Mouse (Mus musculus) lung, postnatal 4 days (tissue): ENCODE results near the gene Stxbp1.
A peak's percentile ranks its signal among the peaks of the same experiment; 100 is the strongest.
"Not testable (repeated sequence)": the region's sequence is repeated elsewhere in the genome, so short reads cannot be mapped to it uniquely, and the experiment has no call there.

Experiments
- DNase-seq, 2 experiments: peaks; one replicate each; pipeline ENCODE4 v3.0.0; 2021

Stxbp1 gene

DNA sequence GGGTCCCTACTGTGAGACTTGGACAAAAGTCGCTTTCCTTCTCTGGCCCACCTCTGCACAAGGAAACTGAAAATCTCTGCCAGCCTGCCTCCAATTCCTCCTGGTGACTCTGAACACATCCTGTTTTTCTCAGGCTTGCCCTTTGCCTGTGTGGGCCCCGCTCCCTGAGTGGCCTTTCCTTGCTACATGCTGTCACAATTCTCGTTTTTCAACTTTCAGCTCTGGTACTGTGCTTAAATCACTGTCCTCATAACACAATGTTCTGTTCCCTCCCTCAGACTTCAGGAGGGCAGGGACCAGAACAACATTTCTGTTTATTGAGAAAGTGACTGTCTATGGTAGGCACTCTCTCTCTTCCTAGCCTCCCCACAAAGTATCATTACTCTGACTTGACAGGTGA, 27.0 kb upstream of the Stxbp1 start:
- DNase-seq = no peak

DNA sequence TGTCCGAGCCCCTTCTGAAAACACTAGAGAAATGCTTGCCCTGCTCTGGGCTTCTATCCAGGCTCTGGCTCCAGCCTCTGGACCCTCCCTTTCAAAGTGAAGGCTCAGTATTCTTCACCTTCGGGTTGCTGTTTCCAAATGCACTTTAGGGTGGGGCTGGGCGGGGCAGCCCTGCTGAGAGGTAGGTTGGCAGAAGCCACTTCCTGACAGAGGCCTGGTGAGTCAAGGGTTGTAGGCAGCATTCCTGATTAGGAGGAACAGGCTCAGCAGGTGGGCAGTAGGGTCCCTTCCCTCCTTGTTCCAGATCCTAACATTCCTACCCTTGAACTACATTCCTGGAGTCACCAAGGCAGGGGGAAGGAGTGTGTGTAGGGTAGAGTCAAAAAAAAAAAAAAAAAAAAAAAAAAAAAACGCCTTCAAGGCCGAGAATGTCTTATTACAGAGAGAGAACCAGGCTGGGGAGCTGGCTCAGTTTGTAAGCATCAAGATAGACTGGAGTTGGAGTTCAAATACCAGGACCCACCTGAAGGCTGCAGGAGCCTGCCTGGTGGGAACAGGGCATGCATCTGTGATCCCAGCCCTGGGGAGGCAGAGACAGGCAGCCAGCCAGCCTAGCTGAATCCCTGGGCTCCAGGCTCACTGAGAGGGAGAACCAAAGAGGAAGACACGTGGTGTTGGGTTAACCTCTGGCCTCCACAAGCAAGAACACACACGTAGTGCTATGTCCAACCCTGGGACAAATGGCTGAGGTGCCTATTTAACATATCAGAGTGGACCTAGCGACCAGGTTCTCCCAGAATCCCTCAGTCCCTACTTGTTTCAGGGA, 23.4 kb upstream of the Stxbp1 start:
- peak; percentile 55 to 81 for DNase-seq

DNA sequence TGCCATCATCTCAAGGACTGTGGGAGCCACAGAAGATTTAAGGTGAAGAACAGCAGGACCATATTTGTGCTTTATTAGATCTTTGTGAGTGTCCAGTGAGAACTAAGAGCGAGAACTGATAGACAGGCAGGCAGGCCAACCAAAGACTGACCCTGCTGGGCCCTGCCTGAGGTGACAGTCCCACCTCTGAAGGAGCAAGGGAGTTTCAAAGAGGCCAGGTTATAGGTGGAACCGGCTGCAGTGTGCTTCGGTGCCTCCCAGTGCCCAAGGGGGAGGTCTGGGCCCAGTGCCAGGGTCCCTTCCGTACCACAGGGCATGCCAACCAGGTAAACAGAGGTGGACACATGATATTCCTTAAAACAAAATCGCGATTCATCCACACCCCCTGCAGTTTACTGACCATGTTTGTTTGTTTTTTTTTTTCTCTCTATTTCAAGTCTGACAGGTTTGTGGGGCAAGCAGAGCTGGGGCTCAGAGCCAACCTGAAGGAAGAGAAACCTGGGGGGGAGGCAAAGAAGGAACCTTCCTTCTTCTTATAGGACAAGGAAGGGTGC, 22.8 kb upstream of the Stxbp1 start:
- peak; percentile 78 to 89 for DNase-seq

DNA sequence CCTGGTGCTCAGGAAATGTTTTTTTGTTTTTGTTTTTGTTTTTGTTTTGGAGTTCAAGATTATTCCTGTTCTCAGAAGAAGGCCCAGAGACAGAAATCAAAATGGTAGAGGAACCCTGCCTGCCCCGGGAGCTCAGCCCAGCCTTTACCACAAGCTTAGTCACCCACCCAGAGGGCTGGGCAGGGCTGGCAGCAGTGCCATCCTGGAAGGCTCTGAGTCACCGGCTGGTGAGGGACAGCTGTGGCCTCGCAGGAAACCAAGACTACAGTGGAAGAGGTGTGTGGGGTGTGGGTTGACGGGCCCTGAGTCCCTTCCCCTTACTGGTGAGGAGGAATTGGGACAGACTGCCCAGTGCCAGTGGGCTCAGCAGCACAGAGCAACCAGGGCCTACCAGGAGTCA, 20.3 kb upstream of the Stxbp1 start:
- DNase-seq = peak; percentile 44 to 55

DNA sequence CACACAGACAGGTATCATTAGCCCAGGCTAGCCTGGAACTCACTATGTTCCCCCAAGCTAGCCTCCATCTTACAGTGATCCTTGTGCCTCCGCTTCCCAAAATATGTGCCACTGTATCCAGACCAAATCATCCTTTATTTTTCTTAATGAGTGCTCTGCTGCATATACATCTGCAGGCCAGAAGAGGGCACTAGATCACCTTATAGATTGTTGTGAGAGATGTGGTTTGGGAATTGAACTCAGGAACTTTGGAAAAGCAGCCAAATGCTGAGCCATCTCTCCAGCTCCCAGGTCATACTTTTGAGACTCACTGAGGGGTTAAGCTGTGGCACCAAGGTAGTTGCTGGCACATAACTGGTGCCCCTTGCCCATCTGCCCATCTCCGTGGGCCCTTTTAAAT, 17.7 kb upstream of the Stxbp1 start:
- peak in 1 of 2 experiments; percentile 55 for DNase-seq

DNA sequence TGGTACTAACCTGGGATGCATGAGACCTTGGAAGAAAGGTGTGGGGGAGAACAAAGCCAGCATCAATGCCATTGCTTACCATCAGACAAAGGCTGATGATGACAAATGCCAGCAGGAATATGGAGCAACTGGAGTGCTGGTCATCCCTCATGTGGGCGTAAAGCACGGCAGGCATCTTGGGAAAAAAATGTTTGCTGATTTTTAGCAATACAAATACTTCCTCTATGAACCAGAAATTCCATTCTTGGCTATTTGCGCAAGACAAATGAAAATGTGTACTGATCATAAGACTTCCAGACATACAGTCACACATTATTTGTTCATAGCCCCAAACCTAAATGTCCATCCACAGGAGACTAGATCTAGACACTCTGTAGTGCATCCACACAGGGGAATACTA, 16.3 kb upstream of the Stxbp1 start:
- no peak for DNase-seq

DNA sequence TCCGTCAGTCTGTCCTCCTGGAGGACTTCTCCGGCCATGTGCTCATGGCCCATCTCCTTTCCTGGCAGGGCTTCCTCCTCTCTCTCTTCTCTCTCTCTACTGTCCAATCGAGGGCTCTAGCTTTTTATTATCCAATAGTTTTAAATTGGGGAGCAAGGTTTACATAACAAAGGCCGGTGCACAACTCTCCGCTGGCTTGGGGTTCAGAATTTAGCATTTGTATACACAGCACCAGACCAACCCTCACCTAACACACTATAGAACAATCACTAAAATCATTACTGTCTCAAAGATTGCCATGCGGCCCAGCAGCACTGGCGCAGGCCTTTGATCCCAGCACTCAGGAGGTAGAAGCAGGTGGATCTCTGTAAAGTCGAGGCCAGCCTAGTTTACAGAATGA, 13.8 kb upstream of the Stxbp1 start:
- DNase-seq = no peak

DNA sequence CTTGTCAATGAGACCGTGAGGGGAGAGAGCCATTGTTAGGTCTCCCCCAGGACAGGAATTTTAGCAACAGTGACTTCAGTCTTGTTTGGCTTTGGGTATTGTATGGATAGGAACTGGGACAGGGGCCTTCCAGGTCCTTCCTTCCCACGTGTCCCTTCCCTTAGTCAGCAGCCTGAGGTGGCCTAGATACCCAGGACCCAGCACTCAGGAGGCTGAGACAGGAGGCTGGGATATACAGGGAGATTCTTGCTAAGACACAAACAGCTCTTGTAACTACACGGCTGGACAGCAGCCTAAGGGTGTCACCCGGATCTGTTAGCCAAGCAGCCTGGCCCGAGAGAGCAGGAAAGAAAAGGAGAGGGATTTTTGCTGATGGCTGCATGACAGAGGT, 12.6 kb upstream of the Stxbp1 start:
- DNase-seq = peak in 1 of 2 experiments; percentile 19

DNA sequence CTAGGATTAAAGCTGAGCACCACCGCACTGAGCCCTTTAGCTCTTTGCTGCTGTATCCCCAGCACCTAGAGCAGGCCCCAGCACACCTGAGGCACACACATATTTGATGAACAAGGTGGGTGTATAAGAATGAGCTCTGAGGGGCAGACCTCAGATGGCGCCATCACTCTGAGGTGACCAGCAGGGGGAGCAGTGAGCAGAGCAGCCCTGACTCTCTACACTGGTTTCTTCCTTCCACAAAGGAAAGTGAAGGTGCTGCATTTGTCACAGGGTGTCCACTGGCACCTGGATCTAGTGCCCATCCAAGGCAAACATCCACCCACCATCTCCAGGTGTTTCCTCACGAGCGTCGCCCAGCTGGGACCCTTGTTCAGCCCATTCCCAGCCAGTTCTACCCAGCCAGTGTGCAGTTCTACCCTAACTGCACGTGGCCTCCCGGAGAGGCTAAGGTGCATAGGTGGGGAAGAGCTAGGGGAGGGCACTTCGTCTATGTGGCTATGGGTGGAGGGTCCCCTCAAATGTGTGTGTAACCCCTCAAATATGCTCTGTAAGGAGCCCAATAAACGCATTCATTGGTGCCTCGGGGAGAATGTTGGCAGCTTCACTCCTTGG, 12.1 kb upstream of the Stxbp1 start:
- peak; percentile 57 to 75 for DNase-seq

DNA sequence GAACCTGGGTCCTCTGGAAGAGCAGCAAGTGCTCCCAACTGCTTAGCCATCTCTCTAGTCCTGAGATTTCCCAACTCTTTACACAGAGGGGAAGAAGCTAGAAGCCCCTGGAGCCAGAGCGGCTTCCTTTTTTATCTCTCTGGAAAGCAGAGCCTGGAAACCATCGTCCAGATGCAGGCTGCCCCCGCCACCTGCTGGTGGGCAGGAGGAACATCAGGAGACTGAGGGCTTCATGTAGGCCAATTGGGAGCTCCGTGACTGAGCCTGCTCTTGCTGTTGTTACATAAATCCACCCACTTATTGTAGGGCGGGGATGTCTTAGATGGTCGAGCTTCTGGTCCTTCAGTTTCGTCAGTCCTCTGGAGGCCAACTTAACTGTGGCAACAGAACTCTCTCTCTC, 10.5 kb upstream of the Stxbp1 start:
- peak; percentile 89 for DNase-seq

DNA sequence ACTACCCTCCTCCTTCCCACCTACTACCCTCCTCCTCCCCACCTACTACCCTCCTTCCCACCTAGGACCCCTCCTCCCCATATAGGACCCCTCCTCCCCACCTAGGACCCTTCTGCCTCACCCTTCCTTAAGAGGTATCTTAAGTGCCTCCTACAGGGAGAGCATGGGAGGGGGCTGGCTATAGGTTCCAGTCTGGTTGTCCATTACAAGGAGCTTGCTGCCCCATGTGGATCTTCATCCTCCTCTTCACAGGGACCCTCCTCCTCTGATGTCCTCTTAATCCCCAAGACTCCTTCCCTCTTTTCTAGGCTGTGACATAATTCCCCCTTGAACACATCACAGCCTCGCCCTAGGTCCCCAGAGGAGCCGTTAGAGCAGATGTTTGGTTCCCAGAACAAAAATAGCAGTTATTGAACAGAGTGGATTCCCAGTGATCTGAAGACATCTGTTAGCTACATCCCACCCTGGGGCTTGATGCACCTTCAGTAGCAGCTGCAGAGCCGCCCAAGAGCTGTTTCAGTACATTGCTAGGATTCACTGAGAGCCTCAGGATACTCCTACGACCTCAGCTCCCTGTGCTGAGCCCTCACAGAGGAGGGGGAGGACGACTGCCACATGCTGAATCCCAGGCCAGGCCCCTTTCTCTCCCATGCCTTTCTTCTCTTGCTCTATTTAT, 8.9 kb upstream of the Stxbp1 start:
- no peak for DNase-seq

DNA sequence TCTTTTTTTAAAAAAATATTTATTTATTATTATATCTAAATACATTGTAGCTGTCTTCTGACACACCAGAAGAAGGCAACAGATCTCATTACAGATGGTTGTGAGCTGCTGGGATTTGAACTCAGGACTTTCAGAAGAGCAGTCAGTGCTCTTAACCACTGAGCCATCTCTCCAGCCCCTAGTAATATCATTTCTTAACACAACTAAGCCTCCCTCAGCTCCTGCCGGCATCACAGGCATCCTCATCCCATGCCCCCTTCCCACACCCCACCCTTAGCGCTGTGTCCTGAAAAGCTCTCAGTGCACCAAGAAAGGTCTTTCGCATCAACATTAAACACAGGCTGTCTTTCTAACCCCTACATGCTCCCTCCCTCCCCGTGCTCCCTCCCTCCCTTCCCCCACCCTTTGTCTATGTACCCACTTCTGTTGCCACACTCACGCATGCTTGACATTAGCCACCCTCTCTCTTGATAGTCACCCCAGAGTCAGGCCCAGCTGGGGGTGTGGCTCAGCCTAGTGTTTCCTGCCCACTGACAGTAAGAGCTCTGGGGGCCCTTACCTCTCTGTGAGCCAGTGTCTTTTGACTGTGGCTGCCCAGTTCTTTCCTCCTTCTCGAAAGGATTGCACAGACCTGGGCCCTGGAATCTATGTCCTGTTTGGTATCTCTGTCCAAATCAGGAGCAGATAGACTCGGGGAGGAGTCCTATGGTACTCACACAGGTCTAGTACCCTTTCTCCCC, 8.2 kb upstream of the Stxbp1 start:
- no peak for DNase-seq

DNA sequence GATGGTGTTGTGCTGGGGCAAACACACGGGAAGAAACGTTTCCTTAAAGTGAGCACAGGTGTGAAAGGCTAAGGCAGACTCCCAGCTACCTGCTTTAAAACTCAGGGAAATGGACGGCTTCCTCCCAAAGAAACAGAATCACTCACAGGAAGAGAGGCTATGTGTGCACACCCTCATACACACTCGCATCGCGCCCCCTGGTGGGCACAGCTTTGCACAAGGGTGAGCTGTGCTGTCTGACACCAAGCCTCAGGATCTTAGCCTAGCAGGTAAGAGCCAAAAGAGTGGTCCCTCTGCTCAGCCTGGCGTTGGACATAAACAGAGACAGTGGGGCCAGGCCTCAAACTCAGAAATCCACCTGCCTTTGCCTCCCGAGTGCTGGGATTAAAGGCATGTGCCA, 7.2 kb upstream of the Stxbp1 start:
- DNase-seq = peak; percentile 89 to 91

DNA sequence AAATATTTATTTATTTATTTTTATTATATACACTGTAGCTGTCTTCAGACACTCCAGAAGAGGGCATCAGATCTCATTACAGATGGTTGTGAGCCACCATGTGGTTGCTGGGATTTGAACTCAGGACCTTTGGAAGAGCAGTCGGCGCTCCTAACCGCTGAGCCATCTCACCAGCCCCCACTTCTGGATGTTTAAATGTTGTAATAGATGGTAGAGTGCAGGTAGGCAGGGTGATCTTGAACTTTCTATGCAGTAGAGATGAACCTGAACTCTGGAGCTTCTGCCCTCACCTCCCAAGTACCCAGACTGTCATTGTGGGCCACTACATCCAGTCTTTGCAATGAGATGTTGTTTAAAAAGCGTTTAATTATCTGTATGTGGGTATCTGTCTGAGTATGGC, 6.7 kb upstream of the Stxbp1 start:
- not testable (repeated sequence) for DNase-seq

DNA sequence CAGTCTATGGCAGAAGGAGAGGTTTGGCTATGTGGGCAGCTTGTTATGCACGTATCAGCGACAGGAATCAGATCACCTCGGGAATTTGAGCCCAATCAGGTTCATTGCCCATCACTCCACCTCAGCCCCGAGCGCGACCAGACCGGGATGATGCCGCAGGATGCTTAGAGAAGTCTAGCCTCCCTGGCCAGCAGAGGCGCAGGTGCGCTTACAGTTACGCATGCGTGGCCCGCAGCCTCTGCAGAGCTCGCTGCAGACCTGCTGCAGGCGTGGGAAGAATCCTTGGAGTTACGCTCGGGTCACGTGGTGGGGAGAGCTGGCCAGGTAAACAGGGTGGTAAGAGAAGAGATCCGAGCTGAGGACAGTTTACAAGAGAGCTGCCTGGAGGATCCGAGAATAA, 5.1 kb upstream of the Stxbp1 start:
- DNase-seq = peak; percentile 60 to 73

DNA sequence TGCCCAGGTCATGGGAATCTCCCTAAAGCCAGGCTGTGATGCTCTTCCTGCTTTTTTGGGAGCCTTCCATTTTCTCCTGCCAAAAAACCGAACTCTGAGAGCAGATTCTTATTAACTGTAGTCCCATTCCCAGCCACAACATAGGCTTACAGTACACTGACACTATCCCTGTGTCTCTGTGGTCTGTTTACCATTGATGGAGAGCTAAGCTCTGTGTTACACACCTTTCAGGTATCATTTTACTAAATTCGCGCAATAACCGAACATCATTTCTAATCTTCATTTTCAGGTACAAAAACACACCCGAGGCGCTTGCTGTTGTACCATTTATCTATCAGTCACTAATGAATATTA, 400 bp upstream of the Stxbp1 start:
- DNase-seq = no peak

DNA sequence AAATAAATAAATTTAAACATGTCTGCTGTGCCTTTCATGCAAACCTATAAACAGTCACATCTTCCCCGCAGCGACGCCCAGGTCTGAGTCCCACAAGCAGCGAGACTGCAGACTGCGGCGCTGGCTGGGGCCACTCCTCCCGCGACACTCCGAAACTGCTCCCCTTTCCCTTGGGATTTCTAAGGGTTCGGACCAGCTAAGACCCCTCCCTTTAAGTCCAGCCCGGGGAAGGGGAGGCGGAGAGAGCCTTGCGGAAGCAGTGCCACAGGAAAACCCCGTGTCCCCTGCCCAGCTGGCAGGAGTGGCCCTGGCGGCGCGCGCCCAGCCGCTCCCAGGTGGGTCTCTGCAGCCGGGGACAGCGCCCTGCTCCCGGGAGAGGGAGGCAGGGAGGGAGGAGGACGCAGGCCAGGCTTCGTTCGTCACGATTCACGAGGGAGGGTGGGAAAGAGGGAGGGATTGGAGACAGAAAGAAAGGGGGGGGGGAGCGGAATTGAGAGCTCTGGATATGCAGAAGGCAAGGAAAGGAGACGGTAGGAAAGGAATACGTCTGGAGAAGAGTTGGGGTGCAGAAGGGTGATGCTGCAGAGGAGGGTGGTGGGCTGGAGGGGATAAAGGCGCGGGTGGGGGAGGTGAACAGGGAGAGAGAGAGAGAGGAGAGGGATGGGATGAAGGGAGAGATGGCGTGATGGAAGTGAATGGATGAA, 792 bp downstream of the Stxbp1 start:
- DNase-seq = peak; percentile 72 to 80

DNA sequence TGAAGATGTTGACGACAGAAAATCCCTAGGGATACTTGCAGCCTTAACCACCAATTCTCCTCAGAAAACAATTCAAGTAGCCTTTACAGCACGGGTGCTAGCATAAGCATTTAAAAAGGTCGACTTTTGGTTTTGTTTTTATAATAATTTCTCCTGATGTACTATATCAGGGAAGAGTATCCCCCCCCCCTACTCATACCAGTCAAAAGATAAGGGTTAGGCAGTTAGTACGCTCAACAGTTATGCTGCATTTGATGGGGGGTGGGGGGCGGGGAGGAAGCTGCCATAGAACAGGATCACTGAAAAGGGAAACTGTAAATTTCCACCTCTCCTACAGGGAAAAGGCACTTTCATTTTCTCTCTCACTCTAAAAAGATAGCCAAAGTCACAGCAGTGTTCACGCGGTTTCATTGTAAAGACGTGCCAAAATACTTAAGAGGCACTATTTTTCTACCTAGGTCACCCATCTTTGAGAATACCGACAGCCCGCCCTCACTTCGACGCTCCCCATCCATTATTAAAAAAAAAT, 1.4 kb downstream of the Stxbp1 start:
- no peak for DNase-seq

DNA sequence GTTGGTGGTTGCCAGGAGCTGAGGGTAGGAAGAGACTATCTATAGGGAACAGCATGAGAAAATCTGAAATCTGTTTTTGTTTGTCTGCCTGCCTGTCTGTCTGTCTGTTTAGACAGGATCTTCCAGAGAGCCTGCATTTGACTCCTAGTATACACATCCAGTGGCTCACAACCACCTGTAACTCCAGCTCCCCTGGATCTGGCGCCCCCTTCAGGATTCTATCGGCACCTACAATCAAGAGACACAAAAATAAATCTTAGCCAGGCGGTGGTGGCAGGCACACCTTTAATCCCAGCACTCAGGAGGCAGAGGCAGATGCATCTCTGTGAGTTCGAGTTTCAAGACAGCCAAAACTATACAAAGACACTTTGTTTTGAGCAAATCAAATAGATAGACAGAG, 4.5 kb downstream of the Stxbp1 start:
- no peak for DNase-seq

DNA sequence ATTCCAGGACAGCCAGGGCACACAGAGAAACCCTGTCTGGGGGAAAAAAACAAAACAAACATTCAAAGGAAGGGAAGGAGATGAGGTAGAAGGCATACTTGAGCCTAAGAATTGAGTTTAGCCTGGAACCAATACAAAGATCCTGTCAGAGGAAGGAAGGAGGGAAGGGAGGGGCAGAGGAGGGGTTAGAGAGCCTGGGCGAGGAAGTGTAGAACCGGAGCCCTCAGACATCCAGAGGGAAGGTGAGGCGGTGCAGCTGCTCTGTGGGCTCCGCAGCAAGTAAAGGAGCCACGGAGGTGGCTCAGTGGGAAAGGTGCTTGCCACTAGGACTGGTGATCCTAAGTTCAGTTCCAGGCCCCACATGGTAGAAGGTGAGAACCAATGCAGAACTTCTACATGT, 5.9 kb downstream of the Stxbp1 start:
- DNase-seq = no peak

DNA sequence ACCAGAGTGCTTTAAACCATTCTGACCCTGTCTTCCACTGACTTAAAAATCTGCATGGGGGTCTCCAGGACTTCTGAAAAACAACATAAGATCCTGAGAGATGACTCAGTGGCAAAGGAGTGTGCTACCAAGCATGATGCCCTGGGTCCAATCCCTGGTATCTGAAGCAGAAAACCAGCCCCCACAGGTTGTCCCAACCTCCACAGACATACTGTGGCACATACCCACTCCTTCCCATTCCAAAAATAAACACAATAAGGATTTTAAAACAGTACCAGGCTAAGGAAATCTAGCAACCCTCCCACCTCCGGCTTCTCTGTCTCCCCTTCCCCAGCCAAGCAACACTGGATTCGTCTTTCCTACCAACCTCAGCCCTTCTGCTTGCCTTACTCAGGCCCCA, 7.8 kb downstream of the Stxbp1 start:
- no peak for DNase-seq
